Mouse (Mus musculus): ENCODE data around the gene Gm8138. TPM values are rescaled to one million over a fixed set of nuclear protein-coding genes. Genes with fewer than 3 reads are reported as not detected.
"Not testable (repeated sequence)": the region's sequence is repeated elsewhere in the genome, so short reads cannot be mapped to it uniquely, and the experiment has no call there.

Gene Gm8138
- polyA plus RNA-seq (2016; fragmentation: Nextera tagmentation; extraction: Ambion mirVana) = not detected in 2 replicates

DNA sequence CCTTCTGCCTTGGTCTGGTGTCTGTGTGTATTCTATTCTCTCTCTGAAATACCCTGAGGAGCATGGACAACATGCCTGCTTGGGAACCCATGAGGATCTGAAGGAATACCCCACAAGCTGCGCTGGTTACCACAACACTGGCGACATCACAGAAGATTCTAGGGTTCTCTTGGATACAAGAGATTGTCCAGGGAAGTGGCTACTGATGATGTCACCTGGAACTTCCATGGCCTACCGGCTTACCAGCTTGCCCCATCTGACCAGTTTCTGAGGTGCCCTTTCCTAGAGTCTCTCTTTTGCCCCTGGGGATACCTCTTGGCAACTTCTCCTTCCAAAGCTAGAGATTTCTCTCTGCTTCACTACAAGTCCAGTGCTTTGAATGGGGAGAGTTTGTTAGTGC, at the start of gene Gm8138:
Gene Gm8138, minus strand, starts transcription at position 101 of the 400 bp plus-strand sequence.
- DNase-seq (ENCODE audit: low spot score); H3K9me3 ChIP-seq (replicated peaks); H3K4me3 ChIP-seq; H3K4me1 ChIP-seq; H3K27me3 ChIP-seq (ENCODE audit: low read depth, poor library complexity, severe bottlenecking); H3K36me3 ChIP-seq; H3K27ac ChIP-seq: not testable (repeated sequence)
- no CpG with 5 or more reads among the region's 3 CpGs for WGBS

DNA sequence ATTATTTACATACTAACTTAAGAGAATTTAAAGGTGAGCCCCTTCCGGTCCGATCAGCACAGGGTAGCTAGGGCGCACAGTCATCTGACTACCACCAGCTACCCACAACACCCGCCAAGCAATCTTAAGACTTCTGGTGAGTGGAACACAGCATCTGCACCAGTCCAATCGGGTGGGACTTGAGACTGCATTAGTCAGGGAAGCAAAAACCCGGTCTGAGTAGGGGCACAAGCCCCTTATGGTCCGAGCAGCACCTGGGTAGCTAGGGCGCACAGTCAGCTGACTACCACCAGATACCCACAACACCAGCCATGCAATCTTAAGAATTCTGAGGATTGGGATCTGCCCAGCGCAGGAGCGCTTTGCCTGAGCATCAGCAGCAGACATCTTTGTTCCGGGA, 54.4 kb downstream of the Gm8138 start:
- H3K27me3 ChIP-seq (ENCODE audit: low read depth, poor library complexity, severe bottlenecking); H3K4me3 ChIP-seq; H3K9me3 ChIP-seq (replicated peaks); H3K27ac ChIP-seq; H3K4me1 ChIP-seq; H3K36me3 ChIP-seq: not testable (repeated sequence)
- DNase-seq (ENCODE audit: low spot score) = peak; percentile 17
- WGBS = 89% methylated on average over 11 of the region's 11 CpGs

Other genes starting within 250 kb of the Gm8138 start
- gene Gm7233, start 236.5 kb downstream of the Gm8138 start, polyA plus RNA-seq (2016; fragmentation: Nextera tagmentation; extraction: Ambion mirVana) = 0.10 TPM in 1 of 2 replicates, not detected in the other
- not detected in 2 replicates for gene Gm8122, start 181.0 kb downstream of the Gm8138 start, polyA plus RNA-seq (2016; fragmentation: Nextera tagmentation; extraction: Ambion mirVana)
- not detected in 2 replicates for gene Gm8126, start 157.7 kb downstream of the Gm8138 start, polyA plus RNA-seq (2016; fragmentation: Nextera tagmentation; extraction: Ambion mirVana)
- not detected in 2 replicates for gene Gm9732, start 141.3 kb downstream of the Gm8138 start, polyA plus RNA-seq (2016; fragmentation: Nextera tagmentation; extraction: Ambion mirVana)
- gene Gm8127, start 122.5 kb downstream of the Gm8138 start, polyA plus RNA-seq (2016; fragmentation: Nextera tagmentation; extraction: Ambion mirVana) = not detected in 2 replicates
- gene 1700001F09Rik, start 68.5 kb downstream of the Gm8138 start, polyA plus RNA-seq (2016; fragmentation: Nextera tagmentation; extraction: Ambion mirVana) = not detected in 2 replicates
- not detected in 2 replicates for gene Gm5799, start 127.2 kb upstream of the Gm8138 start, polyA plus RNA-seq (2016; fragmentation: Nextera tagmentation; extraction: Ambion mirVana)
- gene Gm17654, start 162.8 kb upstream of the Gm8138 start, polyA plus RNA-seq (2016; fragmentation: Nextera tagmentation; extraction: Ambion mirVana) = not detected in 2 replicates
- not detected in 2 replicates for gene Gm10375, start 191.7 kb upstream of the Gm8138 start, polyA plus RNA-seq (2016; fragmentation: Nextera tagmentation; extraction: Ambion mirVana)